9 mouse cellular contexts compared by ENCODE assay signal in genomic region chr5:120793043-120793442, GRCm38 (mm10). TPM values are rescaled to one million over a fixed set of nuclear protein-coding genes. Genes with fewer than 3 reads are reported as not detected.
DNase-seq lines count a peak whose midpoint lies in the region; ATAC-seq and TF ChIP-seq lines count a peak whose summit lies in the region.
"Had no signal": no experiment of that assay in that cellular context is flagged by ENCODE, and none has a peak within 500 bp of the region (broad histone marks: within the 10 kb centered on the region; RNA-seq: fewer than 3 reads in every experiment).

No protein-coding gene starts in this region.

- H3K4me1 ChIP-seq in thymus, adult 2 months (replicated peaks; ENCODE audit: control insufficient read depth, insufficient read depth, low read length) = no peaks in the 10 kb centered on the region
- H3K4me1 ChIP-seq in kidney, postnatal 0 days (replicated peaks; ENCODE audit: insufficient read depth, low read length) = no peaks in the 10 kb centered on the region
- no peaks in the 10 kb centered on the region for H3K4me1 ChIP-seq in stomach, postnatal 0 days (replicated peaks; ENCODE audit: control insufficient read depth, insufficient read depth)

- H3K4me2 ChIP-seq in kidney, postnatal 0 days (ENCODE audit: low read length) = no peak overlapping the region
- H3K4me2 ChIP-seq in stomach, postnatal 0 days (replicated peaks; ENCODE audit: low read depth) = no peak overlapping the region

- ATAC-seq in frontal cortex, adult (ENCODE audit: low TSS enrichment) = no peak
- ATAC-seq in kidney, postnatal 0 days (replicated peaks; ENCODE audit: low FRiP score, low read depth) = no peak
- no peak; the same call in 1 of the 2 replicates for ATAC-seq in stomach, postnatal 0 days (ENCODE audit: low FRiP score, low TSS enrichment)

- H3K36me3 ChIP-seq in thymus, adult 2 months (ENCODE audit: control insufficient read depth, insufficient read depth, low read length) = no peaks in the 10 kb centered on the region
- H3K36me3 ChIP-seq in kidney, postnatal 0 days (ENCODE audit: insufficient read depth, low read length) = no peaks in the 10 kb centered on the region
- H3K36me3 ChIP-seq in stomach, postnatal 0 days (ENCODE audit: control insufficient read depth, insufficient read depth, low read length) = no peaks in the 10 kb centered on the region

- peak; percentile 31 to 38 for DNase-seq in frontal cortex, postnatal 25 days (ENCODE audit: low spot score in 2 of 2)
- peak; percentile 47 for DNase-seq in thymus, adult 2 months
- no peak for DNase-seq in thymus, adult 18-20 months
- DNase-seq in cerebellum, postnatal 10 days = peak; percentile 79 to 87
- DNase-seq in kidney, postnatal 0 days (ENCODE audit: low spot score) = peak; percentile 38
- DNase-seq in lung, postnatal 14 days = peak; percentile 66
- peak; percentile 50 for DNase-seq in stomach, postnatal 0 days (ENCODE audit: low spot score)

- TF ChIP-seq POLR2A in thymus, adult 2 months (IDR thresholded peaks at IDR 0.05; ENCODE audit: control insufficient read depth, extremely low read depth, insufficient read depth, low read length, poor library complexity) = no peak

- H3K9me3 ChIP-seq in kidney, postnatal 0 days (replicated peaks; ENCODE audit: low read length) = no peaks in the 10 kb centered on the region
- no peaks in the 10 kb centered on the region for H3K9me3 ChIP-seq in stomach, postnatal 0 days (ENCODE audit: control insufficient read depth, low read length)

- no peak overlapping the region for H3K4me3 ChIP-seq in thymus, adult 2 months (ENCODE audit: control insufficient read depth, insufficient read depth, low read length)
- H3K4me3 ChIP-seq in kidney, postnatal 0 days (replicated peaks; ENCODE audit: low read depth, low read length) = no peak overlapping the region
- no peak overlapping the region for H3K4me3 ChIP-seq in stomach, postnatal 0 days (ENCODE audit: low read depth, low read length)

- no peak for TF ChIP-seq EP300 in stomach, postnatal 0 days (optimal IDR thresholded peaks at IDR 0.05)

- no peak overlapping the region for H3K27ac ChIP-seq in thymus, adult 2 months (ENCODE audit: control insufficient read depth, insufficient read depth, low read length)
- H3K27ac ChIP-seq in kidney, postnatal 0 days = no peak overlapping the region
- H3K27ac ChIP-seq in stomach, postnatal 0 days (replicated peaks) = no peak overlapping the region

- H3K27me3 ChIP-seq in thymus, adult 2 months (ENCODE audit: control insufficient read depth, insufficient read depth, low read length) = no peaks in the 10 kb centered on the region
- no peaks in the 10 kb centered on the region for H3K27me3 ChIP-seq in kidney, postnatal 0 days (ENCODE audit: insufficient read depth, low read length)
- no peaks in the 10 kb centered on the region for H3K27me3 ChIP-seq in stomach, postnatal 0 days (ENCODE audit: control insufficient read depth, insufficient read depth, low read length)

- no peak overlapping the region for H3K9ac ChIP-seq in kidney, postnatal 0 days (ENCODE audit: low read depth, low read length)
- no peak overlapping the region for H3K9ac ChIP-seq in stomach, postnatal 0 days (ENCODE audit: low read length)

- 9% methylated on average over 2 of the region's 2 CpGs for WGBS in thymus, adult 2 months
- 25% methylated on average over 2 of the region's 2 CpGs for WGBS in kidney, postnatal 0 days
- 18% methylated on average over 2 of the region's 2 CpGs for WGBS in stomach, postnatal 0 days

- peak; percentile 67; the same call in 1 of the 2 replicates for TF ChIP-seq CTCF in thymus, adult 2 months (IDR thresholded peaks at IDR 0.05; ENCODE audit: borderline replicate concordance, control insufficient read depth, extremely low read depth, insufficient read depth, low read length, poor library complexity)
- TF ChIP-seq CTCF in kidney, postnatal 0 days (IDR thresholded peaks at IDR 0.05; ENCODE audit: low read depth) = peak; percentile 73
- peak; percentile 81 for TF ChIP-seq CTCF in stomach, postnatal 0 days (IDR thresholded peaks at IDR 0.05; ENCODE audit: low read depth)

RNA-seq across cellular contexts. Expression of gene Oas1e, which starts 2.3 kb away (rescaled TPM):
- 0.52 and 0.74 TPM in 2 replicates for polyA plus RNA-seq in thymus, adult 2 months (2012; rRNA removed)
- polyA plus RNA-seq in kidney, postnatal 0 days (2015; fragmentation: Nextera tagmentation; extraction: Ambion mirVana) = not detected in 2 replicates
- polyA plus RNA-seq in stomach, postnatal 0 days (2015; fragmentation: Nextera tagmentation; extraction: Ambion mirVana) = not detected in 2 replicates

RNA-seq across cellular contexts. Expression of gene Oas3, which starts 15.6 kb away (rescaled TPM):
- polyA plus RNA-seq in thymus, adult 2 months (2012; rRNA removed) = 27.6 and 28.1 TPM in 2 replicates
- 0.13 and 0.21 TPM in 2 replicates for polyA plus RNA-seq in kidney, postnatal 0 days (2015; fragmentation: Nextera tagmentation; extraction: Ambion mirVana)
- polyA plus RNA-seq in stomach, postnatal 0 days (2015; fragmentation: Nextera tagmentation; extraction: Ambion mirVana) = 0.40 and 0.41 TPM in 2 replicates

RNA-seq across cellular contexts. Expression of gene Oas1c, which starts 19.3 kb away (rescaled TPM):
- 6.3 and 7.7 TPM in 2 replicates for polyA plus RNA-seq in thymus, adult 2 months (2012; rRNA removed)
- polyA plus RNA-seq in kidney, postnatal 0 days (2015; fragmentation: Nextera tagmentation; extraction: Ambion mirVana) = 1.1 and 1.2 TPM in 2 replicates
- 1.1 and 1.2 TPM in 2 replicates for polyA plus RNA-seq in stomach, postnatal 0 days (2015; fragmentation: Nextera tagmentation; extraction: Ambion mirVana)

RNA-seq across cellular contexts. Expression of gene Oas2, which starts 43.4 kb away (rescaled TPM):
- 18.5 and 22.4 TPM in 2 replicates for polyA plus RNA-seq in thymus, adult 2 months (2012; rRNA removed)
- 0.64 and 0.87 TPM in 2 replicates for polyA plus RNA-seq in kidney, postnatal 0 days (2015; fragmentation: Nextera tagmentation; extraction: Ambion mirVana)
- 0.59 and 0.74 TPM in 2 replicates for polyA plus RNA-seq in stomach, postnatal 0 days (2015; fragmentation: Nextera tagmentation; extraction: Ambion mirVana)
- polyA plus RNA-seq: neural tube, embryonic 14.5 days had no signal

RNA-seq across cellular contexts. Expression of gene Oas1f, which starts 54.1 kb away (rescaled TPM):
- polyA plus RNA-seq in thymus, adult 2 months (2012; rRNA removed) = 0.51 and 1.1 TPM in 2 replicates
- 0.12 and 0.27 TPM in 2 replicates for polyA plus RNA-seq in kidney, postnatal 0 days (2015; fragmentation: Nextera tagmentation; extraction: Ambion mirVana)
- not detected in 2 replicates for polyA plus RNA-seq in stomach, postnatal 0 days (2015; fragmentation: Nextera tagmentation; extraction: Ambion mirVana)
- polyA plus RNA-seq: neural tube, embryonic 14.5 days had no signal

Comparison
In these comparisons a context has a peak if more than half of its experiments do, and no peak if none do; other contexts are left out.
1. DNase-seq: peak in frontal cortex, postnatal 25 days (2 of 2), thymus, adult 2 months (single experiment), cerebellum, postnatal 10 days (2 of 2), kidney, postnatal 0 days (single experiment), lung, postnatal 14 days (single experiment) and stomach, postnatal 0 days (single experiment); none in thymus, adult 18-20 months (0 of 2).
2. RNA of gene Oas3, which starts 15.6 kb away (polyA plus RNA-seq): 27.6 to 28.1 TPM in thymus, adult 2 months; 0.40 to 0.41 TPM in stomach, postnatal 0 days and 0.13 to 0.21 TPM in kidney, postnatal 0 days; every median in the first group is over 10 times any median in the second.
3. Peak in every context shown above with its lines, with median percentiles within 50 percentile points of each other: CTCF ChIP-seq.